Mouse (Mus musculus) liver (tissue): ENCODE results near the gene Hoxb1.
A peak's percentile ranks its signal among the peaks of the same experiment; 100 is the strongest.

Experiments
- DNase-seq: peaks from one replicate; pipeline ENCODE4 v3.0.0-alpha.2; 2020; ENCODE audit warnings: mixed read lengths

Hoxb1 gene

DNA sequence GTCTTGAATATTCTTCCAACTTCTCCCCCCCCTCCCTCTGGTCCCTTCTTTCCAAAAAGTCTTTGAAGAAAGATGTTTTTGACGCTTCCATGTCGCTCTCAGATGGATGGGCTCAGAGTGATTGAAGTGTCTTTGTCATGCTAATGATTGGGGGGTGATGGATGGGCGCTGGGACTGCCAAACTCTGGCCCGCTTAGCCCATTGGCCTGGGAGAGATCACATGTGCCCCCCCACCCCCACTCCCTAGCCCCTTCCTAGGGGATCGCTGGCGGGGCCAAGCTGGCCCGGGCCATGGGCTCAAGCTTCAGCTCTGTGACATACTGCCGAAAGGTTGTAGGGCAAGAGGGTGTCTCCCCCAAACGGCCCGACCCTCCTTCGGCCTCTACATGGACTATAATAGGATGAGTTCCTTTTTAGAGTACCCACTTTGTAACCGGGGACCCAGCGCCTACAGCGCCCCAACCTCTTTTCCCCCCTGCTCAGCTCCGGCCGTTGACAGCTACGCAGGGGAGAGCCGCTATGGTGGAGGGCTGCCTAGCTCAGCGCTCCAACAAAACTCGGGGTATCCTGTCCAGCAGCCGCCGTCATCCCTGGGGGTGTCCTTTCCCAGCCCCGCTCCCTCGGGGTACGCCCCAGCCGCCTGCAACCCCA, at the start of gene Hoxb1:
Gene Hoxb1 (plus strand): TSS at position 312 of the 651 bp plus-strand sequence.
- no peak for DNase-seq

DNA sequence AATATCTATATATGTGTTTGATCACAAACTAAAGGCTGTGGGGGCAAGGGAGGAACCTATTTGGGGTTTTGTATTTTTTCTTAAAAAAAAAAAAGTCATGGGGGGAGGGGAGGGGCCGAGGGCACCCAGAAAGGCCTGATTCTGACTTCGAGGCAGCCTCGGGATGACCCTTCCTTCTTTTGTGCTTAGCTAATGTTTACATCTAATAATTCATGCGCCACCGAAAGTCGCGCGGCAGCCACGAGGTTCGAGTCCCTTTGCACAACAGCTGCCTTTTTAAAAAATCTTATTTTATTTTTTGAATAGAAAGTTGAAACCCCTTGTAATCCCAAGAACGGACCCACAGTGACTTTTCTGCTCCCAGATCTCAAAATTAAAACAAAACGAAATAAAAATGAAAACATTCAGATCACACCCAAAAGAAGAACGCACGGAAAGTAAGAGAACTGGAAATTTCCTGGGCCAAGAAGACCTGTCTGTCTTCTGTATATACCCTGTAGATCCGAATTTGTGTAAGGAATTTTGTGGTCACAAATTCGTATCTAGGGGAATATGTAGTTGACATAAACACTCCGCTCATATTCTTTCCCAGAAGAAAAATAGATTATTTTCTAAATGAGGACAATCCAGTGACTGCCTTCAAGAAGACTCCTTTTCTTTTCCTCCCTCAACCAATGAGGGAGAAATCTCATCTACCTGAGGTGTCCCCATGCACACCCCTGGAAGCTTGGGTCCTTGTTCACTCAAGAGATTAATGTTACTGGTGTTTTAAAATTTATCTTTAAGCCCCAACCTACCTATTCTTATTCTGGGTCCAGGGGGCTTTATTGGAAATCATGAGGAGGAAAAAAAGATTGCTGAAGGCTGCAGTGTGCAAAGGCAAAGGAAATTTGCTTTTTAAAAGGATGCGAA, 48.6 kb upstream of the Hoxb1 start:
- no peak for DNase-seq

DNA sequence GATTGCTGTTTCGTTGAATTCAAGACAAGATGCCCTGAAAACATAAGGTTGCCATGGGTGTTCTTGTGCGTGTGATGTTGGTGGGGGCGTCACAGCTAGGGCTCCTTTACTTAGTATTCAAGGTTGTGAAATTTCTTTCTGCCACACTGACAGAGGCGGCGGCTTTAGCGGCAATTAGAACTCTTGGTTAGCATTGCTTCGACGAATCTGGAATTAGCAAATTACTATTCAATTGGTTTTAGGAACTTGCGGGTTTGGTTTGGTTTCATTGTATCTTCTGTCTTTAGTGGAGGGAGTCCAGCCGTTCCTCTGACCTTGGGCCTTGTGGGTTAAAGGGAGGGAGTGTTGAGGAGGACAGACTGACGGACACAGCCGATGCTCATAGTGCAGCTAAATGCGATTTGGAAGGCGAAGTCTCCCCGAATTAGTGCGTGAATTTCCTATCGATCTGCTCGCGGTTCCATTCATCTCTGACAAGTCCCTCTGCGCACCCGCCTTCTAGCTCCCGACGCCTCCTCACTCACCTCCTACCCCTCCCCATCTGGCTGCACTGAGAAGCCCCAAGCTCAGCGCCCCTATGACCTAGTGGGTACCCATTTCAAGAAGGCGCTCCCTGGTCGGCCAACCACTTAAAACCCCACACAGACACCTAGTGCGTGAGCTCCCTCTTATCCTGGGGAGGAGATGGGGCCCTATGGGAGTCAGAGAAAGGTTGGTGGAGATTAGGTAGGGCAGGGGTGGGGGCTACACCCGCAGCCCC, 47.8 kb upstream of the Hoxb1 start, which contains the start of gene Hoxb4:
Gene Hoxb4 (plus strand): TSS at position 660 of the 760 bp plus-strand sequence.
- DNase-seq: no peak

DNA sequence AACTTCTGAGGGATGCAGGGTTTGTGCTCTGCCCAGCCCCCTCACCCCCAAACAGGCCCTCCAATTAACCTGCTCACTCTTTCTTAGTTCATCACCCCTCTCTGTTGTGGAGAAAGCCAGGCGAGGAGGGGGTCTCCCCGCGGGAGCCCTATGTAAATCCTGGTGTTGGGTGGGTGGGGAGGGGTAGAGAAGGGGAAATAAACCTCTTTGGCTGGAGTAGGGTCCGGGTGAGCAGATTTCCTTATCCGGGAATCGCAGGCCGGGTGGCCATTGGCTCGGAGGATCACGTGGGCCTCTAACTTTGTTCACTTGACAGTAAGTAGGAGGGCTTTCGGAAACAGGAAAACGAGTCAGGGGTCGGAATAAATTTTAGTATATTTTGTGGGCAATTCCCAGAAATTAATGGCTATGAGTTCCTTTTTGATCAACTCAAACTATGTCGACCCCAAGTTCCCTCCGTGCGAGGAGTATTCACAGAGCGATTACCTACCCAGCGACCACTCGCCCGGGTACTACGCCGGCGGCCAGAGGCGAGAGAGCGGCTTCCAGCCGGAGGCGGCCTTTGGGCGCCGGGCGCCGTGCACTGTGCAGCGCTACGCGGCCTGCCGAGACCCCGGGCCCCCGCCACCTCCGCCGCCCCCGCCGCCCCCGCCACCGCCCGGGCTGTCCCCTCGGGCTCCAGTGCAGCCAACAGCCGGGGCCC, 47.0 kb upstream of the Hoxb1 start:
- DNase-seq: peak; percentile 64

DNA sequence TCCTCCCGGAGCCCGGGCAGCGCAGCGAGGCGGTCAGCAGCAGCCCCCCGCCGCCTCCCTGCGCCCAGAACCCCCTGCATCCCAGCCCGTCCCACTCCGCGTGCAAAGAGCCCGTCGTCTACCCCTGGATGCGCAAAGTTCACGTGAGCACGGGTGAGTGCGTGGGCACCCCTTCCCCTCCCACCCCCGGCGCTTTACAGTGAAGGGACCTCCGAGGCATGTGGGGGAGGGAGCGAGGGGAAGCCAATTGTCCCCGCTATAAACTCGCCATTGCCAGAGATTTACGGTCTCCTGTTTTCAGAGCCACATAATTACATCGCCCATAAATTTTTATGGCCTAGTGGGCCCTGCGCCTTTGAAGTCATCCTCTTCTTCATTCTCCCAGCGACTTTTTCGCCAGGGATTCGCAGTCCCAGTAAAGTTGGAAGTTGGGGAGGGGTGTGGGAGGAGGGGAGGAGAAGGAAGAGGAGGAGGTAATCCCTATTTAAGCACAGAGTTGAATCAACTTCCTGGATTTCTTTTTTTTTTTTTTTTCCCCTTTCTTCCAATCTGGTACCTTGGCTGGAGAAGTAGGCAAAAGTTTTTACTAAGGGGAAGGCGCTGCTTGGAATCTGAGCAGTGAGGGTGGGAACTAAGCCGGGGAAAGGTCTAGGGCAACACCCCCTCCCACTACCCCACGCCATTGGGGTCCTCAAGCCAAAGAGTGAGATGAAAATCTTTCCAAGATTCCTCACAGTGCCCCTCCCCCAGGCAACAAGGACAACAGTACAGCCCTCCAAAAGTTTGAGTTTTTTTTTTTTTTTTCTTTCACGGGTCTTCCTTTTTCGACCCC, 46.3 kb upstream of the Hoxb1 start:
- no peak for DNase-seq

DNA sequence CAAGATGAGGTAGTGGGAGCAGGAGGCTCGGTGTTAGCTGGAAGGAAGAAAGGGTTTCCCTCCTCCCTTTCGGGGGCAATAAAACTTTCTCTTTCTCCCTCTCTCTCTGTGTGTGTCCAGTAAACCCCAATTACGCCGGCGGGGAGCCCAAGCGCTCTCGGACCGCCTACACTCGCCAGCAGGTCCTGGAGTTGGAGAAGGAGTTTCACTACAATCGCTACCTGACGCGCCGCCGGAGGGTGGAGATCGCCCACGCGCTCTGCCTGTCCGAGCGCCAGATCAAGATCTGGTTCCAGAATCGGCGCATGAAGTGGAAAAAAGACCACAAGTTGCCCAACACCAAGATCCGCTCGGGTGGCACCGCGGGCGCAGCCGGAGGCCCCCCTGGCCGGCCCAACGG, 45.6 kb upstream of the Hoxb1 start:
- no peak for DNase-seq

DNA sequence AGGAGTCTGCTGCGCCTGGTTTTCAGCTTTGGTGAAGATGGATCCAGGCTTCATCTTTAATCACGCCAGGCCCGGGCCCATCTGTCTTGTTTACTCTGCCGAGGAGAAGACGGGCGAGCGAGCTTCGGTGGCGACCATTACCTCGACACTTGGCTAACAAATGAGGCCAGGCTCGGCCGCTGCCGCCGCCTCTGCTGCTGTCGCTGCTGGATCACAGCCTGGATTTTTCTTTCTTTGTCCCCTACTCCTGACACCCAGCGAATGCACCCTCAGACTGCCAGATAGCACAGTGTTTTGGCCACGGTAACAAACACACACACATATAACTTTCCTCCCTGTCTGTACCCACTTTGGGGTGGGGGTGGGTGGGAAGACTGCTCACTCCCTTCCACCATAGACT, 44.9 kb upstream of the Hoxb1 start:
- DNase-seq: no peak

DNA sequence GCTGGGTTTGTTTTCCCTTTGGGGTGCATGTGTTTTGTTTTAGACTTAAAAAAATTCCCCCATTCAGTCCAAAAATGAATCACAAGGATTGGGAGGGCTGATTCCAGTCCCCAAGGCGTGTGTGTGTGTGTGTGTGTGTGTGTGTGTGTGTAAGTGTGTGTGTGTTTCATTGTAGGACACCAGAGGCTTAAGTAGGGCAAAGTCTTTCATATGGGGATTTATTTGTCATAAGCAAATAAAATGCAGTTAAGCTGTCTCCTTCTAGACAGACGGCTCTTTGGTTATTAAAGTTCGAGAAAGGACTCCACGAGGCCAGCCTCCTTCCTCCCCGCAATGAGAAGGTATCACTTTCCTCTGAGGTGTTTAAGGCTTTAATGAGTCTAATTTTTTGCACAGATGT, 43.7 kb upstream of the Hoxb1 start:
- no peak for DNase-seq

DNA sequence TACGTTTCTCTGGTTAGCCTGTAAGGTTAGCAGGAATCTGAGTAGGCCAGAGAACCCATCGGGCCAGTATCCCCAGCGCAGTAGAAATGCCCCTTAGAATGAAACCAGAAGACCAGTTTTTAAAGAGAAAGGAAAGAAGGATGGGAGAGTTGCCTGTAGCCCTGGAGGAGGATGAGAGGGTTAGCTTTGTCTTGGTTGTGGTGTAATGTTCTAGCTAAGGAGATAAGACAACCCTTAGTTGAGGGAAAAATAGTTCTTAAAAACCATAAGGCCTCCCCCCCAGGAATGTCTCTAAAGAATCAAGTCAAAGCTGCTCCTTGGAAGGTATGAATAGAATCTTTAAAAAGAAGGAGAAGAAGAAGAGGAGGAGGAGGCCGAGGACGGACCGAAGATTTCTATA, 42.8 kb upstream of the Hoxb1 start:
- no peak for DNase-seq

DNA sequence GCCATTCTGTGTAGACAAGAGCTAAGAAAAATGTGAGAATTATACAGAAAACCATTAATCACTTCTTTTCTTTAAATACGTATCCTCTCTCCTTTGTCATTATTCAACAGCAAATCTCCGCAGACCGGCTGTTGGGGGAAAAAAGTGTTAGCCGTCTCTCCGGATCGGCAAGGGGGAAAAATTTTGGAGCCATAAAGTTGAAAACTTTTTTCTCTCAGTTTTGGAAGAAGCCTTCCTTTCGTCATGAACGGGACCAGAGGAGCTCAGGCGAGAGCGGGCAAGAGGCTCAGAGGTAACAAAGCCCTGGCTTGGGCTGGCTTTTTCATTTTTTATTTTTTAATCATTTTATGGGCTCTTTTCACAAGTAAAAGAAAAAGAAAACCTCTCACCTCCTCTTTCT, 42.4 kb upstream of the Hoxb1 start, which contains the start of gene Hoxb3:
Gene Hoxb3 (plus strand): TSS at position 173 of the 400 bp plus-strand sequence.
- DNase-seq: no peak

DNA sequence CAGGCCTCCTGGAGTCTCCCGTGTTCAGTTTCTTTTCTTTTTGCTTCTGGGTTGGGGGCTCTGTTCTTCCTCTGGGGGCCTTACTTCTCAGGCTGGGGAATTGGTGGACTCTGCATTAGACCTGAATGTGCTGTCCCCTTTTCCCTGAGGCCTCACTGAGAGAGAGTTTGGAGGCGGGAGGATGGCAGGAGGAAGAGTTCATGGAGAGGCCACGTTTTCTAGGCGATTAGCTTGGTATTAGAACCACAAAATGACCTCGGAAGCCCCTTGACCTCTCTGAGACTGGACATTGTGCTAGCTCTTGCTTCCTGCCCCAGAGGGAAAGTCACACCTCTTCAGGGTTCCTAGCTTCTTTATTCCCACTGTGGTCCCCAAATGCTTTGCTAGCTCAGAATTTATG, 41.4 kb upstream of the Hoxb1 start:
- no peak for DNase-seq

DNA sequence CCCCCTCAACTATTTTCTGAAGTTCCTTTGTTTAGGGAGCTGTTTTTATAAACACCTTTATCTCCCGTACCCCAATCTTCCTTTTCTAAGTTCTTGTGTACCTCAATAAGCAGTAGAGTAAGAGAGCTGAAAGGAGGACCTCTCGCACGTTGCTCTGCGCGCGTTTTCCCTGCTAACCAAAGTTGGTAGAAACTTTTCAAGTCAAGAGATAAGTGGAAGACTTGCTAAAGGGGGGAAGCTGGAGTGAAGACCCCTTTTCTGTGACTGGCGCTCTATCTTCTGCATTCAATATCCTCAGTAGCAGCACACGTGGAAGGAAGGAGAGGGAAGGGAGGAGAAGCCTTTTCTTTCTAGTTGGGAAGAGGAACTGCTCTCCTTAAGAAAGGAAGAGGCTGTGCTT, 40.6 kb upstream of the Hoxb1 start:
- no peak for DNase-seq

DNA sequence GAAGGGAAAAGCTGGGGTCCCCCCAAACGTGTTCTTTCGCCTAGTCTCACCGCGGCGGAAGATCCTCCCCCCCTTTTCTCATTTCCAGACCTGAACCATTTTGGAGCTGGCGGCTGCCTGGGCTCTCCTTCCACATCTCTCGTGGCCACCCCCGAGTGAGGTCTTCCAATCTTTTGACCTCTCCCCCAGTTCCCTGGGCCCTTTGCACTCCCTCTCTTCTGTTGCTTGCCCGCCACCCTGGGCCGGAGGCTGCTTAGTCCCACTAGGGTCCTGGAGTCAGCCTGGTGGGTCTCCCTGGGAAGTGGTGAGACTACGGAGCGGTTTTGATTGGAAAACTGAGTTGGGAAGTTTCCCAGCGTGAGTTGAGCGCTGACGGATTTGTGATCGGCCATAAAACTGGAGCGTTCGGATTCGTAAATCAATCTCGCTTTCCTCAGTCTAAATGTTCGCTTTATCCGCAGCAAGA, 39.8 kb upstream of the Hoxb1 start:
- no peak for DNase-seq

DNA sequence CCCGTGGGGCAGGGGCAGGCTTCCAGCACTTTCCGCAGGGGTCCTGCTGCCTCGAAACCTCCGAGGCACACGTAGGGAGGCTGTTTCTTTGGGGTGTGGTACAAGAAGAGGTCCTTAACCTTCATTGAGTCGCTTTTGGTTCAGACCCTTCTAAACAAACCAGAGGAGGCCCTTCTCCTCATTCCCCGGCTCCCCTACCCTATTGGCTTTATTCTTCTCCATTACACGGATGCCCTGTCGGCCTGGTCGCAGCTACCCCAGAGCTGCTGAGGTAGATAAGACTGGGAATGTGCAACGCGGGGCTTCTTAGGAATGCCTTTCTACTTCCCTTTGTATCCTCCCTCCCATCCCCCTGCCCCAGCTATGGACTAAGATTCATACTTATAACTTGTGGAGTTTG, 38.8 kb upstream of the Hoxb1 start:
- DNase-seq: no peak

DNA sequence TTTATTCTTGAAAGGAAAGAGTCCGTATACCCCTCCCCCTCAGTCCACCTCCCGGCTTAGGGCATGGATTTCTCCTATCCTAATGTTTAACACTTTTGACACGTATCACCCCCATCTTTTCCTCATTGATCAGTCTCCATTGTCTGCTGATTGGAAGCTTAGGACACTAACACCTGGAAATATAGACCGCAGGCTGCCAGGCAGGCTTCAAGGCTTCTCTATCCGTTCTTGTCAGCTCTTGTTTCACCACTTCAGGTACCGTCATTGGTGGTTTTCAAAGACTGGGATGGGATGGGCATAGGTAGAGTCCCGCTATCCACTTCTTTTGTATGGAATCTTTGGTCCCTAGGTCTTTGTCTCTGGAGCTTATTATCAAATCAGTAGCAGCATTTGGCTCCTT, 38.4 kb upstream of the Hoxb1 start:
- no peak for DNase-seq

DNA sequence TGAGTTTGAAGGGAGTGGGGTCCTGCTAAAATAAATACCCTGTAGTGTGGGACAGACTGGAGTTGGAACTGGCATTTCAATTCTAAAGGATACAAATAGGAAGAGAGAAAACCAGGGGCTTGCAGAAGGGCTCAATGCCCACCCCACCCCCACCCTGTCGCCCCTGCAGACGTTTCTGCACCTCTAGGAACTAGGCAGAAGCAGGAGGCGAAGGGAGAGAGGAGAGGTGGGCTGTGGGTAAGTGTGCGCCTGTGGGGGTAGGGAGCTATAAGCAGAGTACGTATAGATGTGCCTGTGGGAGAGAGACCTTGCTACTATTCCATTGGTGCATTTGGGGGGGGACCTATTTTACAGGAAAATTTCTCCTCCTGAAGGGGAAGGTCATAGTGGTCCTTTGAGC, 37.8 kb upstream of the Hoxb1 start:
- no peak for DNase-seq

DNA sequence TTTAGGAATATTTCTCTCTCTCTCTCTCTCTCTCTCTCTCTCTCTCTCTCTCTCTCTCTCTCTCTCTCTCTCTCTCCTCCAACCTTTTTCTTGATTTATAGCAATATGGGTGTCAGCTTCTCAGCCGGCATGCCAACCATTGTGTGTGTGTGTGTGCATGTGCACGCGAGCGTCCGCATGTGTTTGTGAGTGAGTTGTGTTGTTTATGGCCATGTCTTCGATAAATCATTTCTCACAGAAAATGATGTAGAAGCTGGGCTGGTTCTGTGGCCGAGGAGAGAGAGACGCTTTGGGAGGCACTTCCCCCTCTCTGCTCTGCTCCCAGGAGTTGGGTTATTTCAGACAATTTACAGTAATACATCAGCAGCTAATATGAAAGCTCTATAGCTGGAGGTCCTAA, 36.9 kb upstream of the Hoxb1 start:
- DNase-seq: no peak

DNA sequence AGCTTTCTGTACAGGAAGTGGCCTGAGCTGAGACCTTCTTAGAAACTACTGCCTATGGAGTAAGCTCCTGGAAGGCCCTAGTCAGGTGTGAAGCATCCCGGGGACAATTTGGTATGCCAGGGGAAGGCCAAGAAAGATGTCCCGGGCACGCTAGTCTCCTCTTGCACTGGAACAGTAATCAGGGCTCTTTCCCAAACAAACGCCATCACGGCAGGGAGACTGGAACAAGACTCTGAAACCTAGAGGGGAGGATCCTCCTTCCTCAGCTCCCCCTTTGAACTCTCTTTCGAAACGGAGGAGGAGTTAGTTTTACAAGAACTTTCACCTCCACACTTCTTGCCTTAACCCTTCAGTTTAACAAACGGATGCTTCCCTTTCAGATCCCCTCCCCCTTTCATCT, 33.4 kb upstream of the Hoxb1 start:
- no peak for DNase-seq

DNA sequence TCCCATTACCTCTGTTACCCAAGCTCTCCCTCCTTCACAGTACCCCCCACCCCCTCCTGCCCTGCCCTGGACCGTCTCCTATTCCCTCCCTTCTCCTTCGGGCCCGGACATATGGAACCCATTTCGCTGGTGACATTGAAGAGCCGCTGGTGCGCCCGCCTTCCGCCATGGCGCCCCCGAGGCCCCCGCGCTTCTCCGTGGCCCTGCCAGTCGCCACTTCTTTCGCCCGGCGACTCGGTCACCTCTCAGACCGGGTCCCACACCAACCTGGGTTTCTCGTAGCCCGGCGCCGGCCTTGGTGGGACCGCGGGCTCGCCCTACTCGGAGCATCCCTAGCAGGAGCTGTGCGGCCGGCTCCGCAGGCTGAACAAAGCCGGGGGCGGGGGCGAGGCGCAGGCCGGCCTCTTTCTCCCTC, 32.9 kb upstream of the Hoxb1 start:
- no peak for DNase-seq

DNA sequence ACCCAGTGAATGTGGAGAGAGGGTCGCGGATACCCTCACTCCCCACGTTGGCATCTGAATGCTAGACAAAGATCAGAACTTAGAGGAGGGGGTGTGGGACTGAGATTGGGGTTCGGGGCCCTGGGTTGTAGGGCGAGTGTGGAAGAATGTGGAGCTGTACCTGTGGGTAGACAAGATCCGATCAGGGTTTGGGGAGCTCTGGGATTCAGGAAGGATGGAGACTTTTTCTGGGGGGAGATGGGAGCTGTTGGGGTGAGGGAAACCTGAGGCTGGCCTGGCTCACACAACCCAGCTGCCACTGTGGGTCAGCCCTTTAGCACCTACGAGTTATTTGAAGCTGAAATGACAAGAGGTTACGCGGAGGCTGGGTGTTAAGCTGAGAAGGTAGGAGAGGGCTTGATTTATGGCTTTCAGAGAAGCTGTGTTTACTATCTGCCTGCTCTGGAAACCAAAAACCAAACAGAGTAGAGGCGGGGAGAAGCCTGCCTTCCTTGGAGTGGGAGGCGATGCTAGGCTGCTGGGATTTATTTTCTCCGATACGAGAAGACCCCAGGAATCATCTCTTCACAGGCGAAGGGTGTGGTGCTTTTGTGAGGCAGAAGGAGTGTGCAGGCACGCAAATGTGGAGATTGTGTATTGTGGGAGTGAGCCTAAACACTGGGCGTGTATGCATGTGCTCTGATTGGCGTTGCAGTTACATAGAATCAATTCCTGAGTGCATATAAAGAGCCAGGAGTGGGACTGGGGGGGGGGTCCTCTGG, 32.1 kb upstream of the Hoxb1 start:
- no peak for DNase-seq

DNA sequence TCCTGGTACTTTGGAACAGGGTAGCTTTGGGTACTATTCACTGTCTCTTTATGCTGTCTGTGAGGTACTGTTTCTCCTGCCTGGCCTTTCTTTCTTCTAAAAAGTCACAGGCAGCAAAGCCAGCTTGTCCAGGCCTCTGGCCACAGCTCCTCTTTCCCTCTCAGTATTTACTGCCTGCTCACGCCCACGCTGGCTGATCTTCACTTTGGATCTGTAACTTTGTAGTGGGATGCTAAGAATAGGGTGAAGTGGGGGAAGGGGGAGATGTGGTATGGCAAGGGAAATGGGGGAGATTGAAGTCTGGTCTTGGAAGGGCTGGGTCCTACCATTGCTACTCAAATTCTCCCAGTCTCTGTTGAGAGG, 31.6 kb upstream of the Hoxb1 start:
- DNase-seq: no peak
